In genomic region chr11:70615074-70615473, GRCm38 (mm10) we compare ENCODE assay signal across 8 mouse cellular contexts. TPM values are rescaled to one million over a fixed set of nuclear protein-coding genes. Genes with fewer than 3 reads are reported as not detected.
A peak's percentile ranks its signal among the peaks of the same experiment; 100 is the strongest.
DNase-seq lines count a peak whose midpoint lies in the region; ATAC-seq and TF ChIP-seq lines count a peak whose summit lies in the region.

No protein-coding gene starts in this region.

- peaks cover 7% of the 10 kb centered on the region for H3K36me3 ChIP-seq in intestine, embryonic 16.5 days (ENCODE audit: control insufficient read depth, insufficient read depth, low read length)
- H3K36me3 ChIP-seq in neural tube, embryonic 15.5 days: peaks cover 27% of the 10 kb centered on the region

- no peak for TF ChIP-seq CTCF in lung, adult 2 months (IDR thresholded peaks at IDR 0.05; ENCODE audit: insufficient read depth, low read length)

- peak overlapping the region; percentile 53 for H3K27ac ChIP-seq in intestine, embryonic 16.5 days (ENCODE audit: low read length)
- no peak overlapping the region for H3K27ac ChIP-seq in neural tube, embryonic 15.5 days (replicated peaks)

- no peaks in the 10 kb centered on the region for H3K9me3 ChIP-seq in intestine, embryonic 16.5 days (ENCODE audit: control insufficient read depth, low read length)
- H3K9me3 ChIP-seq in neural tube, embryonic 15.5 days (replicated peaks): no peaks in the 10 kb centered on the region

- peak; percentile 45 to 52 for DNase-seq in cerebellum, postnatal 10 days
- no peak for DNase-seq in cerebellum, adult 11-12 months
- peak; percentile 82 for DNase-seq in embryo, embryonic 10 days (ENCODE audit: low spot score)
- peak; percentile 73 for DNase-seq in lung, adult 2 months
- peak; percentile 49 for DNase-seq in urinary bladder, adult 2 months (ENCODE audit: low spot score)

- peaks cover 3% of the 10 kb centered on the region; the same call in 1 of the 2 replicates for H3K4me1 ChIP-seq in intestine, embryonic 16.5 days (ENCODE audit: control insufficient read depth, insufficient read depth, low read length)
- no peaks in the 10 kb centered on the region for H3K4me1 ChIP-seq in lung, adult 2 months (ENCODE audit: control insufficient read depth, insufficient read depth, low read length)
- H3K4me1 ChIP-seq in neural tube, embryonic 15.5 days: peaks cover 9% of the 10 kb centered on the region

- 1% methylated on average over 17 of the region's 17 CpGs for WGBS in intestine, embryonic 16.5 days
- WGBS in lung, adult 2 months: 3% methylated on average over 17 of the region's 17 CpGs
- WGBS in neural tube, embryonic 15.5 days: 3% methylated on average over 17 of the region's 17 CpGs

- peak; percentile 51; the same call in 1 of the 2 replicates for TF ChIP-seq POLR2A in lung, adult 2 months (IDR thresholded peaks at IDR 0.05; ENCODE audit: borderline replicate concordance, extremely low read depth, low read depth, low read length)

- no peaks in the 10 kb centered on the region for H3K27me3 ChIP-seq in intestine, embryonic 16.5 days (replicated peaks; ENCODE audit: control insufficient read depth, insufficient read depth, low read length)
- 0 out of 2 replicates have a peak, but pooled peaks cover 5% of the 10 kb centered on the region for H3K27me3 ChIP-seq in neural tube, embryonic 15.5 days (replicated peaks)

- peak; percentile 90 for ATAC-seq in granulocyte monocyte progenitor cell, adult 5-6 weeks (replicated peaks; ENCODE audit: poor library complexity, severe bottlenecking)
- peak; percentile 95 for ATAC-seq in intestine, embryonic 16.5 days
- no peak for ATAC-seq in neural tube, embryonic 15.5 days (ENCODE audit: low FRiP score)

- H3K9ac ChIP-seq in intestine, embryonic 16.5 days (ENCODE audit: low read depth, low read length): peak overlapping the region; percentile 66
- peak overlapping the region; percentile 28 for H3K9ac ChIP-seq in neural tube, embryonic 15.5 days (replicated peaks)

- H3K4me3 ChIP-seq in intestine, embryonic 16.5 days (ENCODE audit: low read length): peak overlapping the region; percentile 51
- peak overlapping the region; percentile 50 for H3K4me3 ChIP-seq in lung, adult 2 months (replicated peaks; ENCODE audit: extremely low read depth, low read depth, low read length)
- H3K4me3 ChIP-seq in neural tube, embryonic 15.5 days (replicated peaks): peak overlapping the region; percentile 28

- peak overlapping the region; percentile 94 for H3K4me2 ChIP-seq in intestine, embryonic 16.5 days (ENCODE audit: low read depth, low read length)
- peak overlapping the region; percentile 58 for H3K4me2 ChIP-seq in neural tube, embryonic 15.5 days

RNA-seq across cellular contexts. Expression of gene 4930544D05Rik, which starts 0.6 kb away (rescaled TPM):
- total RNA-seq in granulocyte monocyte progenitor cell, adult 5-6 weeks (2014; fragmentation: Nextera tagmentation): 1.2 TPM in 1 of 2 replicates, not detected in the other
- total RNA-seq in granulocyte monocyte progenitor cell, adult 5-6 weeks (2017): not detected in 2 replicates
- not detected in 2 replicates for polyA plus RNA-seq in intestine, embryonic 16.5 days (2015; fragmentation: Nextera tagmentation; extraction: Ambion mirVana)
- polyA plus RNA-seq in lung, adult 2 months (2012; rRNA removed): 0.16 TPM in 1 of 2 replicates, not detected in the other
- polyA plus RNA-seq in neural tube, embryonic 15.5 days (2015; fragmentation: Nextera tagmentation; extraction: Ambion mirVana): not detected in 2 replicates
- not detected in 2 replicates for polyA plus RNA-seq in urinary bladder, adult 2 months (2012; rRNA removed)

RNA-seq across cellular contexts. Expression of gene Chrne, which starts 3.9 kb away (rescaled TPM):
- not detected in 2 replicates for total RNA-seq in granulocyte monocyte progenitor cell, adult 5-6 weeks (2014; fragmentation: Nextera tagmentation)
- 0.26 TPM in 1 of 2 replicates, not detected in the other for total RNA-seq in granulocyte monocyte progenitor cell, adult 5-6 weeks (2017)
- 0.17 TPM in 1 of 2 replicates, not detected in the other for polyA plus RNA-seq in intestine, embryonic 16.5 days (2015; fragmentation: Nextera tagmentation; extraction: Ambion mirVana)
- polyA plus RNA-seq in lung, adult 2 months (2012; rRNA removed): 0.41 and 0.91 TPM in 2 replicates
- polyA plus RNA-seq in neural tube, embryonic 15.5 days (2015; fragmentation: Nextera tagmentation; extraction: Ambion mirVana): 0.23 and 0.40 TPM in 2 replicates
- 0.40 and 0.44 TPM in 2 replicates for polyA plus RNA-seq in urinary bladder, adult 2 months (2012; rRNA removed)

RNA-seq across cellular contexts. Expression of gene Gp1ba, which starts 23.8 kb away (rescaled TPM):
- not detected in 2 replicates for total RNA-seq in granulocyte monocyte progenitor cell, adult 5-6 weeks (2014; fragmentation: Nextera tagmentation)
- total RNA-seq in granulocyte monocyte progenitor cell, adult 5-6 weeks (2017): not detected in 2 replicates
- polyA plus RNA-seq in intestine, embryonic 16.5 days (2015; fragmentation: Nextera tagmentation; extraction: Ambion mirVana): 0.05 and 0.06 TPM in 2 replicates
- polyA plus RNA-seq in lung, adult 2 months (2012; rRNA removed): 0.70 and 1.7 TPM in 2 replicates
- 0.15 TPM in 2 replicates for polyA plus RNA-seq in neural tube, embryonic 15.5 days (2015; fragmentation: Nextera tagmentation; extraction: Ambion mirVana)
- polyA plus RNA-seq in urinary bladder, adult 2 months (2012; rRNA removed): 0.01 and 0.10 TPM in 2 replicates

RNA-seq across cellular contexts. Expression of gene Rnf167, which starts 32.0 kb away (rescaled TPM):
- total RNA-seq in granulocyte monocyte progenitor cell, adult 5-6 weeks (2014; fragmentation: Nextera tagmentation): 35.4 and 51.1 TPM in 2 replicates
- 32.7 and 34.6 TPM in 2 replicates for total RNA-seq in granulocyte monocyte progenitor cell, adult 5-6 weeks (2017)
- polyA plus RNA-seq in intestine, embryonic 16.5 days (2015; fragmentation: Nextera tagmentation; extraction: Ambion mirVana): 121 and 123 TPM in 2 replicates
- polyA plus RNA-seq in lung, adult 2 months (2012; rRNA removed): 116 and 146 TPM in 2 replicates
- polyA plus RNA-seq in neural tube, embryonic 15.5 days (2015; fragmentation: Nextera tagmentation; extraction: Ambion mirVana): 100 and 109 TPM in 2 replicates
- polyA plus RNA-seq in urinary bladder, adult 2 months (2012; rRNA removed): 116 and 119 TPM in 2 replicates

RNA-seq across cellular contexts. Expression of gene Slc25a11, which starts 32.2 kb away (rescaled TPM):
- 80.9 and 91.7 TPM in 2 replicates for total RNA-seq in granulocyte monocyte progenitor cell, adult 5-6 weeks (2014; fragmentation: Nextera tagmentation)
- 63.3 and 67.7 TPM in 2 replicates for total RNA-seq in granulocyte monocyte progenitor cell, adult 5-6 weeks (2017)
- polyA plus RNA-seq in intestine, embryonic 16.5 days (2015; fragmentation: Nextera tagmentation; extraction: Ambion mirVana): 215 and 216 TPM in 2 replicates
- polyA plus RNA-seq in lung, adult 2 months (2012; rRNA removed): 83.6 and 113 TPM in 2 replicates
- 169 and 174 TPM in 2 replicates for polyA plus RNA-seq in neural tube, embryonic 15.5 days (2015; fragmentation: Nextera tagmentation; extraction: Ambion mirVana)
- 93.9 and 96.9 TPM in 2 replicates for polyA plus RNA-seq in urinary bladder, adult 2 months (2012; rRNA removed)
